Mouse (Mus musculus) T-cell, adult 2 months (primary cell): ENCODE results near the gene Plekha8.

Experiments
- DNase-seq: peaks from one replicate; pipeline ENCODE4 v3.0.0; 2022; ENCODE audit warnings: low spot score

The Plekha8 gene

GRCm38 (mm10) chr6:54643181-54643580, 48.3 kb downstream of the Plekha8 start:
- DNase-seq, result no peak

GRCm38 (mm10) chr6:54655471-54656095, 60.7 kb downstream of the Plekha8 start:
- DNase-seq, result no peak

- DNase-seq, result no peak
Observed at GRCm38 (mm10) chr6:54657861-54658260, 63.0 kb downstream of the Plekha8 start.

GRCm38 (mm10) chr6:54669868-54670267, 75.0 kb downstream of the Plekha8 start:
- no peak for DNase-seq

- no peak for DNase-seq
Observed at GRCm38 (mm10) chr6:54672901-54673300, 78.0 kb downstream of the Plekha8 start.

GRCm38 (mm10) chr6:54679686-54680085, 84.8 kb downstream of the Plekha8 start:
- DNase-seq, result no peak

- peak; percentile 99 for DNase-seq
Observed at GRCm38 (mm10) chr6:54680891-54681745, 86.2 kb downstream of the Plekha8 start, which contains the start of gene Mturn. Gene Mturn, plus strand, starts transcription at chr6:54681624.

- no peak for DNase-seq
Observed at GRCm38 (mm10) chr6:54681746-54682428, 87.0 kb downstream of the Plekha8 start.

GRCm38 (mm10) chr6:54684085-54684484, 89.2 kb downstream of the Plekha8 start:
- DNase-seq, result no peak

- DNase-seq, result peak; percentile 58
Observed at GRCm38 (mm10) chr6:54685103-54685502, 90.2 kb downstream of the Plekha8 start.

GRCm38 (mm10) chr6:54685716-54686395, 90.9 kb downstream of the Plekha8 start:
- DNase-seq, result no peak

GRCm38 (mm10) chr6:54686946-54687737, 92.2 kb downstream of the Plekha8 start:
- DNase-seq, result no peak

GRCm38 (mm10) chr6:54688467-54689323, 93.8 kb downstream of the Plekha8 start:
- no peak for DNase-seq

- DNase-seq, result no peak
Observed at GRCm38 (mm10) chr6:54689686-54690085, 94.8 kb downstream of the Plekha8 start.

- DNase-seq, result no peak
Observed at GRCm38 (mm10) chr6:54690838-54691237, 95.9 kb downstream of the Plekha8 start.

GRCm38 (mm10) chr6:54691368-54692116, 96.6 kb downstream of the Plekha8 start:
- DNase-seq, result no peak

GRCm38 (mm10) chr6:54692201-54692600, 97.3 kb downstream of the Plekha8 start:
- no peak for DNase-seq

- DNase-seq, result no peak
Observed at GRCm38 (mm10) chr6:54693286-54693685, 98.4 kb downstream of the Plekha8 start.
